Mouse (Mus musculus): ENCODE results near the gene Exoc4.

- TF ChIP-seq CTCF (IDR thresholded peaks at IDR 0.05; ENCODE audit: low read depth, low read length) (no peak), POLR2A (IDR thresholded peaks at IDR 0.05; ENCODE audit: extremely low read depth, insufficient read depth, low read length) (no peak)
Observed at GRCm38 (mm10) chr6:33484568-33484967, 235.7 kb downstream of the Exoc4 start.

Measured in liver, adult 2 months (tissue).